Mouse (Mus musculus): ENCODE results near the gene Ezh1. TPM values are rescaled to one million over a fixed set of nuclear protein-coding genes. Genes with fewer than 3 reads are reported as not detected.

Ezh1 gene
- polyA plus RNA-seq, 1 experiment, result 44.8 TPM

DNA sequence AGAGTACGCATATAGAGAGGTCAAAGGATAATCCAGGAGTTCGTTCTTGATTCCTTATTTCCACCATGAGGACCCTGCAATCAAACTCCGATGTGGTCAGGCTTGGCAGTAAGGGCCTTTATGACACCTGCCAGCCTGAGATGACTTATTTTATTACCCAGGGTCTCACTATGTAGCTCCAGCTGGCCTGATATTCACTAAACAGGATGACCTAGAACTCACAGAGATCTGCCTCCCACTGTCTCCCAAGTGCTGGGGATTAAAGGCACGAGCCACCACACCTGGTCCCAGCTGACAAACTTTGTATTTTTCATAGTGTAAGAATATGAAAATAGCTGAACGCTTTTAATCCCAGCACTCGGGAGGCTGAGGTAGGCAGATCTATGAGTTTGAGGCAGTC lies 71.1 kb downstream of the Ezh1 start:
- Histone ChIP-seq H3K27me3 (replicated peaks; ENCODE audit: control insufficient read depth, insufficient read depth, low read length) (no peaks in the 10 kb centered on the region), H3K27ac (ENCODE audit: insufficient read depth, low read depth, low read length) (no peak overlapping the region), H3K4me3 (ENCODE audit: insufficient read depth, low read depth, low read length) (no peak overlapping the region), H3K4me1 (ENCODE audit: control insufficient read depth, insufficient read depth, low read length) (0 out of 2 replicates have a peak, but pooled peaks cover 3% of the 10 kb centered on the region), H3K36me3 (ENCODE audit: control insufficient read depth, insufficient read depth, low read length) (no peaks in the 10 kb centered on the region)
- no peak for DNase-seq
- 83% methylated on average over 6 of the region's 6 CpGs for WGBS
- TF ChIP-seq CTCF (conservative IDR thresholded peaks at IDR 0.05; ENCODE audit: insufficient read depth, insufficient read length, low read depth, low read length), result no peak
- TF ChIP-seq POLR2A (IDR thresholded peaks at IDR 0.05; ENCODE audit: low read depth, low read length), result no peak

DNA sequence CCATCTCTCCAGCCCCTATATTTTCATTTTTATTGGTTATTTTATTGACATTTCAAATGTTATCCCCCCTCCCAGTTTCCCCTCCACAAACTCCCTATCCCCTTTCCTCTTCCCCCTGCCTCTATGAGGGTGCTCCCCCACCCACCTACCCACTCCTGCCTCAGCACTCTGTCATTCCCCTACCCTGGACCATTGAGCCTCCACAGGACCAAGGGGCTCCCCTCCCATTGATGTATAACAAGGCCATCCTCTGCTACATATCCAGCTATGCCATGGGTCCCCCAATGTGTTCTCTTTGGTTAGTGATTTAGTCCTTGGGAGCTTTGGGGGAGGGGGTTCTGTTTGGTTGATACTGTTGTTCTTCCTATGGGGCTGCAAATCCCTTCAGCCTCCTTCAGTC lies 71.6 kb downstream of the Ezh1 start:
- H3K36me3 ChIP-seq (ENCODE audit: control insufficient read depth, insufficient read depth, low read length), result no peaks in the 10 kb centered on the region
- DNase-seq, result no peak
- H3K4me1 ChIP-seq (ENCODE audit: control insufficient read depth, insufficient read depth, low read length), result 0 out of 2 replicates have a peak, but pooled peaks cover 3% of the 10 kb centered on the region
- TF ChIP-seq CTCF (conservative IDR thresholded peaks at IDR 0.05; ENCODE audit: insufficient read depth, insufficient read length, low read depth, low read length) (no peak), POLR2A (IDR thresholded peaks at IDR 0.05; ENCODE audit: low read depth, low read length) (no peak)
- H3K27me3 ChIP-seq (replicated peaks; ENCODE audit: control insufficient read depth, insufficient read depth, low read length), result no peaks in the 10 kb centered on the region
- no peak overlapping the region for H3K4me3 ChIP-seq (ENCODE audit: insufficient read depth, low read depth, low read length)
- no peak overlapping the region for H3K27ac ChIP-seq (ENCODE audit: insufficient read depth, low read depth, low read length)

DNA sequence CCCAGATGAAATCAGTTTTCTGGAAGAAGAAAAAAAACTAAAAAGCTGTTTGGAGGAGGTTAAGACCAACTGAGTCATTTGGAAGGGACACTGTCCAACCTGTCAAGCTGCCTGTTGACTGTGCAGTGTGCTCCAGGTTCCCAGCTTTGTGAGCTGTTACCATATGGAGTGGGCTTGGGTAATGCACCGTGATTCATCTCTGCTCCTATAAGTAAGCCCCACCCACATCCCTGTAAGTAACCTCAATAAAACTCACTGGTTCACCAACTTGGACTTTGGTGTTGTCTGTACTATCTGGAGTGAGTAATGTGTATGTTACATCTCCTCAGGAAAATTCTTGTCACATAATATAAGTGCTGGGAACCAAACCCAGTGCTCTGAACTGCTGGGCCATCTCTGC lies 73.4 kb downstream of the Ezh1 start:
- Histone ChIP-seq H3K27ac (ENCODE audit: insufficient read depth, low read depth, low read length) (no peak overlapping the region), H3K4me1 (ENCODE audit: control insufficient read depth, insufficient read depth, low read length) (0 out of 2 replicates have a peak, but pooled peaks cover 3% of the 10 kb centered on the region), H3K4me3 (ENCODE audit: insufficient read depth, low read depth, low read length) (no peak overlapping the region), H3K27me3 (replicated peaks; ENCODE audit: control insufficient read depth, insufficient read depth, low read length) (no peaks in the 10 kb centered on the region), H3K36me3 (ENCODE audit: control insufficient read depth, insufficient read depth, low read length) (no peaks in the 10 kb centered on the region)
- no peak for DNase-seq
- TF ChIP-seq CTCF (conservative IDR thresholded peaks at IDR 0.05; ENCODE audit: insufficient read depth, insufficient read length, low read depth, low read length) (no peak), POLR2A (IDR thresholded peaks at IDR 0.05; ENCODE audit: low read depth, low read length) (no peak)
- WGBS, result 77% methylated on average over 1 of the region's 1 CpGs

DNA sequence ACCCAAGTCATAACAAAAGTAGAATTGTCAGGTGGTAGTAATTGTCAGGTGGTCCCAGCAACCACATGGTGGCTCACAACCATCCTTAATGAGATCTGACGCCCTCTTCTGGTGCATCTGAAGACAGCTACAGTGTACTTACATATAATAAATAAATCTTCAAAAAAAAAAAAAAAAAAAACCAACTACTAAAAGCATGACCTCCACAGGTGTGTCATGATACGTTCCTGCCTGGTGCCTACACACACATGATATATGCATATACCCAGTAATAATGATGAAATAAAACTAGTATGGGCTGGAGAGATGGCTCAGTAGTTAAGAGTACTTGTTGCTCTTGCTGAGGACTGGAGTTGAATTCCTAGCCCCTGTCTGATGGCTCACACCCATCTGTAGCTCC lies 75.2 kb downstream of the Ezh1 start:
- no peak overlapping the region for H3K4me3 ChIP-seq (ENCODE audit: insufficient read depth, low read depth, low read length)

DNA sequence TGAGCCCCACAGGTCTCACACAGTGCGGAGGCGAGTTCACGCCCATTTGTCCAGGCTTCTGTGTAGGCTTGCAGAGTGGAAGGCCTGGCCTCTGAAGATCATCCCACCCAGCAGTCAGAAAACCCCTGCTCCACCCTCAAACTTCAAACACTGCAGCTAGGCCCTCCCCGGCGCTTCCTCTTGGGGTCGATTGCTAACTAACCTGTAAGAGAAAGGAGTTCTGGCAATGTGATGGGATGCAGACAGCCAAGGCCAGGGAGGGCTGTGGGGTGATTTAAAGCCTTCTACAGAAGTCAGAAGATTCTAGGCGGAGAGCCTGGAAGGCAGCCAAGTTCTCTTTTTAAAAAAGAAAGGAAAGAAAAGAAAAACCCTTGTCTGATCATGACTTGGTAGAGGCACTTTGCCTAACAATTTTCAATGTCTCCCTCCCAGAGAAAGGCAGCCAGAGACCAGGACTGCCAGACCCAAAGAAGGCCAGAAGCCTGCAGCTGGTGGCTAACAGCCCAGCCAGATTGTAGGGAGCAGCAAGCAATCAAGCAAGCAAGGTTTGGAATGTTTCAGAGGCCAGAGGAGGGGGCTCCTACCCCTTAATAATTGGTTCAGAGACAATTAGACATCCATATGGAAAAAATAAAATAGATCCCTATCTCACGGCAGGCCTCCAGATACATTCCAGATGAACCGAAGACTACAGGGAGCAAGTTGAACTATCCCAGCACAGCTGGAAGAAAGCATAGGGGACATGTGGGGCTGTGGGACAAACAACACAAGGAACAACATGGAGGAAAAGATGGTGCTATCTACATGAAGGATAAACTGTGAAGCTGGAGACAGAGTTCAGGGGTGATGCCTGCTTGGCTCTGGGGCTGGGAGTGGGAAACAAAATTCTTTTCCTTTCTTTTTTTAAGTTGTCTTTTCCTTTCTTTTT lies 76.8 kb downstream of the Ezh1 start:
- no peak overlapping the region for H3K4me3 ChIP-seq (ENCODE audit: insufficient read depth, low read depth, low read length)
- DNase-seq, result no peak
- no peak for TF ChIP-seq POLR2A (IDR thresholded peaks at IDR 0.05; ENCODE audit: low read depth, low read length)
- no peak for TF ChIP-seq CTCF (conservative IDR thresholded peaks at IDR 0.05; ENCODE audit: insufficient read depth, insufficient read length, low read depth, low read length)
- 51% methylated on average over 9 of the region's 9 CpGs for WGBS
- H3K27me3 ChIP-seq (replicated peaks; ENCODE audit: control insufficient read depth, insufficient read depth, low read length), result no peaks in the 10 kb centered on the region
- H3K4me1 ChIP-seq (ENCODE audit: control insufficient read depth, insufficient read depth, low read length), result no peaks in the 10 kb centered on the region
- no peak overlapping the region for H3K27ac ChIP-seq (ENCODE audit: insufficient read depth, low read depth, low read length)
- H3K36me3 ChIP-seq (ENCODE audit: control insufficient read depth, insufficient read depth, low read length), result no peaks in the 10 kb centered on the region

More for the DNA sequence above, 75.2 kb downstream of the Ezh1 start:
- H3K27ac ChIP-seq (ENCODE audit: insufficient read depth, low read depth, low read length), result no peak overlapping the region
- H3K27me3 ChIP-seq (replicated peaks; ENCODE audit: control insufficient read depth, insufficient read depth, low read length), result no peaks in the 10 kb centered on the region
- 0 out of 2 replicates have a peak, but pooled peaks cover 2% of the 10 kb centered on the region for H3K4me1 ChIP-seq (ENCODE audit: control insufficient read depth, insufficient read depth, low read length)
- no peaks in the 10 kb centered on the region for H3K36me3 ChIP-seq (ENCODE audit: control insufficient read depth, insufficient read depth, low read length)
- DNase-seq, result no peak
- no peak for TF ChIP-seq POLR2A (IDR thresholded peaks at IDR 0.05; ENCODE audit: low read depth, low read length)
- no peak for TF ChIP-seq CTCF (conservative IDR thresholded peaks at IDR 0.05; ENCODE audit: insufficient read depth, insufficient read length, low read depth, low read length)
- WGBS, result 62% methylated on average over 2 of the region's 2 CpGs

DNA sequence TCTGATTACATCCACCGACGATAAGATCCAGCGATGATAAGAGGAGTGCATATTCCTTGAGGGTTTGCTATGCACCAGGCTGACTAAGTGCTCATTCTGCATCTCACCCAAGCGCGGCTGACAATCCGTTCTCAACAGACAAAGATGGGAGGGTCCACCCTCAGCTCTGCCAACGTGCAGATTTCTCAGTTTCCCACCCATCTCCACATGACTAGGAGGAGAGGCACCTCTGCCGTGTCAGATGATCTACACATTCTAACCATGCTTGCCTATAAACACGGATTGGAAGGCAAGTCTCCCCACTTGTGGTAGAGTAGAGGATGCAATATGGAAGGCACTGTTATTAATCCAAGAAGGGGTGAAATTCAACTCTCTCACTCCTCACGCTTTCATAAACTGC lies 77.5 kb downstream of the Ezh1 start:
- Histone ChIP-seq H3K4me1 (ENCODE audit: control insufficient read depth, insufficient read depth, low read length) (no peaks in the 10 kb centered on the region), H3K27me3 (replicated peaks; ENCODE audit: control insufficient read depth, insufficient read depth, low read length) (no peaks in the 10 kb centered on the region), H3K4me3 (ENCODE audit: insufficient read depth, low read depth, low read length) (no peak overlapping the region), H3K27ac (ENCODE audit: insufficient read depth, low read depth, low read length) (no peak overlapping the region), H3K36me3 (ENCODE audit: control insufficient read depth, insufficient read depth, low read length) (no peaks in the 10 kb centered on the region)
- no peak for DNase-seq
- 62% methylated on average over 10 of the region's 10 CpGs for WGBS
- TF ChIP-seq POLR2A (IDR thresholded peaks at IDR 0.05; ENCODE audit: low read depth, low read length) (no peak), CTCF (conservative IDR thresholded peaks at IDR 0.05; ENCODE audit: insufficient read depth, insufficient read length, low read depth, low read length) (no peak)

DNA sequence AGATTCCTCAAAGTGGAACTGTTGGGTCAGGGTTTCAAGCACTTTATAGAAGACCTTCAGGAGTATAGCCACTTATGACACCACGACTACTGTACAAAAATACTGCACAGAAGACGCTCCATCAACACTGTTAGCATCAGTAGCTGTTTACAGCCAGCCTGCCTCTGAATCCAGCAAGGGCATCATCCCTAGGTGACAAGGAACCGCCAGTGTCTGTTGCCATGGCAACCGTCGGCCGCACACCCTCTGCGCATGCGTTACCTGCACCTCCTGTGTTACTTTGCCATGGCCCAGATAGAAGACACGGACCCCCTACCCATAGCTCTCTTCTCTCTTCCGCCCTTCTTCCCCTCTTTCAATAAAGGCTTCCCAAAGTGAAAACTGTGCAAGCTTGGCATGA lies 79.9 kb downstream of the Ezh1 start:
- H3K4me3 ChIP-seq (ENCODE audit: insufficient read depth, low read depth, low read length), result no peak overlapping the region
- TF ChIP-seq CTCF (conservative IDR thresholded peaks at IDR 0.05; ENCODE audit: insufficient read depth, insufficient read length, low read depth, low read length), result no peak
- no peak for TF ChIP-seq POLR2A (IDR thresholded peaks at IDR 0.05; ENCODE audit: low read depth, low read length)
- no peaks in the 10 kb centered on the region for H3K27me3 ChIP-seq (replicated peaks; ENCODE audit: control insufficient read depth, insufficient read depth, low read length)
- H3K36me3 ChIP-seq (ENCODE audit: control insufficient read depth, insufficient read depth, low read length), result no peaks in the 10 kb centered on the region
- WGBS, result 48% methylated on average over 10 of the region's 10 CpGs
- no peaks in the 10 kb centered on the region for H3K4me1 ChIP-seq (ENCODE audit: control insufficient read depth, insufficient read depth, low read length)
- H3K27ac ChIP-seq (ENCODE audit: insufficient read depth, low read depth, low read length), result no peak overlapping the region
- DNase-seq, result no peak
